Mouse (Mus musculus) gastrocnemius, postnatal 25 days (tissue): ENCODE measurements around the gene Cmtm8. TPM values are rescaled to one million over a fixed set of nuclear protein-coding genes. Genes with fewer than 3 reads are reported as not detected.

Experiments used
- DNase-seq: peaks from one replicate; pipeline ENCODE4 v3.0.0; 2022
- total RNA-seq, 2 experiments: library from RNA; stranded (reverse); gene quantifications; 1 replicate in 1 of 2; 2 replicates in 1 of 2; pipeline ENCODE4 v1.2.3; 2021

Gene Cmtm8
- total RNA-seq, 2 experiments from 2014 or later: 1.9 to 2.2 TPM

DNA sequence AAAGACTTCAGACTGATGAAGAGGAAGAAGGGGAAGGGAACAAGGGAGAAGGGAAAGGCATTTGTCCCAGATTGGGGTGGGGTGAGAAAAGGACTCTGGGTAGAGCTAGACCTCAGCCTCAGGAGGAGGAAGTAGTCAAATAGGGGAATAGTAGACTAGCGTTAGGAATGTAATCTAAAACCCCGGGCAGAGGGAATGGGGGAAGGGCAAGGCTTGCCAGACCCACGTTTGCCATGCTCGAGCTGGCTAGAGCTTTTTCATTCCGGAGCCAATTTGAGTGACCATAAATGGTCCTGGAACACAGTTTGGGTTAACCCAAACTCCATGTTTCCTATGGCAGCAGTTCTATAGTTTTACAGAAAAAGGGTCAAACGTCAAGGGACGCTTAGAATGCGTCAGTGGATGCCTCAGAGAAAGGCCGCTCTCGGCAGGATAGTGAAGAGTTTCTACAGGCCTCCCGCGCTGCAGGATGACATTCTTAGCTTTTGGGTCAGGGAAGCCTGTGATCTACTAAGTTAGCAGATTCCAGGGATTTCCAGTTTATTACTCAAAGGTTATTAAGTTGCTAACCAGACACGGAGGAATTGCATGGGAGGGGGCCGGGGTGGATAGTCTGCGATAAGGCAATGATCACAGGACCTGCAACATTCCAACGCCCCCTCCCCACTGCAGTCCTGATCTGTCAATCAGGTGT is 58.4 kb downstream of the Cmtm8 start:
- no peak for DNase-seq

DNA sequence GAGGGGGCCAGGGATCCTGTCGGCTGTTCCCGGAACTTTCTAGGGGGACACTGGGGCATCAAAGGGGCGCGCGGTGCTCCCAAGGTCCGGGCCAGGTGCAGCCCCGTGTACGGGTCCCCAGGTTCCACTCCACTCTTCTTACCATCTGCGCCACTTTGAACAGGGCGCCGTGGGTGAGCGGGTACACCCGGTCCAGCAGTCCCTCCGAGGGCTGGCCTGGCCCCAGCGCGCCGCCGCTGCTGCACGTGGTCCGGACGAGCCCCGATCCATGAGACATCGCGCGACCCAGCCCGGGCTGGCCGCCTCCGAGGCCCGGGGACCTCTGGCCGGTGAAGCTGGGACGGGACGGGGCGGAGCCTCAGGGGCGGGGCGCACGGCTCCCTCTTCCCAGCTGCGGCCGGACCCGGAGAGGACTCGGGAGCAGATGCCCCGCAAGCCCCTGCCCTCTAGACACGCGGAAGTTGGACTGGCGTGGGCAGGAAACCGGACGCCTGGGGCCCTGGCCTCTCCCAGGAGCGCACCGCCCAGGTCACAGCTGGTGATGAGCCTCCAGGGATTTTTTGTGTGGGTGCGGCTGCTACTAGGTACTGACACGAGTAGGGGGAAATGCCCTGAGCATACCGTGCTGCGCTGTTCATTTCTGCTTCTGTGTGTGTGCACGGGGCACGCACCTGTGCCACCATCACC is 62.3 kb downstream of the Cmtm8 start, which contains the start of gene Cmtm7:
Cmtm7 (minus strand) TSS at position 331 of the 687 bp plus-strand sequence.
- peak; percentile 82 for DNase-seq

DNA sequence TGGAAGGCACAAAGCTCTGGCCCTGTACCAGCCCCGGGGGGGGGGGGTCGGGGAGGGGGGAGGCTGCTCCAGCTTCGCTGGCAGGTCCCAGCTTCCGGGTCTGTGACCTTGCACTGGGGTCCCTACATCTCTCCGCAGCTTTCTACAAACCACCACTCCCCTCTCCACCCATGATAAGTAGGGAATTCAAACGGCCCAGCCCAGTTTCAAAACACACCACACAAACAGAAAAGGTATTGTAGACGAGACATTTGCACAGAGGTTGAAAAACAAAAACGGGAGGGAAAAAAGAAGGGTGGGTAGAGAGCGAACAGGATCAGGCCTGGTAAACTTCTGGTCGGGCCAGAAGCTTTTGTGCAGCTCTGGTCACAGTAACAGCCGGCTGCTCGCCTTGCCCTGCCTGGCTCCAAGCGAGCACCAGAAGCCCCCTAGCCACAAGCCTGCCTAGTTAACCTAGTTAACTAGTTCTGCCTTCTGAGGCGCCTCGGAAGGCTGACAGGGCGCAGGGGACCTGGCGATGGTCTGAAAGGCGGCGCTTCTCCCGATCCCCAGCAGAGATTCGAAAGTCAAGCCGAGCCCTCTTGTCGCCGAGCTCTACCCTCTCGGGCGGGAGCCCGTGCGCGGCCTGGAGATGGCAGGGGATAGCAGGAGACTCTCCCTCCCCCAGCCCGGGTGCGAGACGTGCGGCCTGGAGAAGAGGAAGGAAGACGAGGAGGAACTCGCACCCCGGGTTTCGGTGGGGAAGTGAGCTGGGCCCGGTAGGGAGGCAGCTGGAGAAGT is 63.0 kb downstream of the Cmtm8 start:
- DNase-seq: peak; percentile 53

DNA sequence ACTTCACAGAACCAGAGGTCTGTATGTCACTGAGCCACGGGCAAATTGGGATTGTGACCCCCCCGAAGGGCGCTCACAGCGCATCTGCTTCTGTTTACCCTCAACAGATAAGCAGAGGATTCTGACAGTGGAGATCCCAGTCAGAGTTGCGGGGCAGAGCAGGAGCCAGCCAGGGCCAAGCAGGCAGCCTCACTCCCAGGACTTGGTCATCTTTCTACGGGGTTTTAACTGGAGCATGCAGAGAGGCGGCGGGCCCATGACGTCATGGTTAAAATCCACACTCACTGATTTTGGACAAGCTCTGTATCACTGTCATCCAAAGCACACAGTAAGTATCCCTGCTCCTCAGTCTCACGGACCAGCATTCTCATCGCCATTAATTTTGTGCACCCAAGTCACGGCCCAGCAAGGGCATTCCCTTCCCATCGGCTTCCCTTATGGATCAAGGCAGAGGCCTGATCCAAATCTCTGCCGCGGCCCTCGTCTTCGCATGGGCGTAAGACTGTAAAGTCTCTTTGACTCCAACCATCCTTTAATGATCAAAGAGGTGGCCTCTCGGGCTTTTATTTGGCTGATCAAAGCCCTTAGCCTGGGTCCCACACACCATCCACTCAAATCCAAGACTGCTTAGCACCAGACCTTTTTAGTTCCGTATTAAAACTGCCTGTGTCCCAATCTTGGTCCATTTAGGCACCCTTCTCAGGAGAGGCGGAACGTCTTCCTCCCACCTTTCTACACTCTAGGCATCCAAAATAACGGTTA is 63.8 kb downstream of the Cmtm8 start:
- no peak for DNase-seq

DNA sequence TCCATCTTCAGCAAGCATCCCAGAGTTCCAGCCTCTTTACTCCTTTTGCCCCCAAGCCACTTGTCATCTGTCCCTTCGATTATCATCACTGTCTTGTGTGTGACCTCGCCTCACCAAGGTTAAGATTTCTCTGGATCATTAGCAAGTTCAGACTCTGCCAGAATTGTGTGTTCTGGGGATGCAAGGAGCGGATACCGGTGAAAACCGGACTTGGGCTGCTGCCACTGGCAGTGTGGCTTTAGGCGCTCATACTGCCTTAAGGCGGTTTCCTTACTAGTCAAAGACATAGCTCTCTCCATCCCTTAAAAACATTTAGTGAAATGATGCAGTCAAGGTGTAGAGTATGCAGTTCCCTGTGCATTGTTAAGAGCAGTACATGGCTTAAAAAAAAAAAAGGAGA is 65.1 kb downstream of the Cmtm8 start:
- DNase-seq: no peak

DNA sequence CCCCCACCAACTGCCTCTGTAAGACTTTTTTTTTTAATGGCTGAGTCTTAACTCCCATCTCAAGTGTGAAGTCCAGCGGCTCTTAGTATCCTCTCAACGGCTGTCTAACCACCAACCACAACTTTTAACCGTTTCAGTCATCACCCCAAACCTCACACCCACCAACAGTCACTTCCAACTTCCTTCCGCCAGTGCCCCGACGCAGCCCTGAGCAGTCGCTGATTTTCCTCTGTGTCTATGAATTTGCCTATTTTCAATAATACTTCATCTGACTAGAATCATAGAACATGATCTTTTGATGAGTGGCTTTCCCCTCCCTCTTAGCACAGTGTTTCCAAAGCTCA is 65.9 kb downstream of the Cmtm8 start:
- DNase-seq: no peak

DNA sequence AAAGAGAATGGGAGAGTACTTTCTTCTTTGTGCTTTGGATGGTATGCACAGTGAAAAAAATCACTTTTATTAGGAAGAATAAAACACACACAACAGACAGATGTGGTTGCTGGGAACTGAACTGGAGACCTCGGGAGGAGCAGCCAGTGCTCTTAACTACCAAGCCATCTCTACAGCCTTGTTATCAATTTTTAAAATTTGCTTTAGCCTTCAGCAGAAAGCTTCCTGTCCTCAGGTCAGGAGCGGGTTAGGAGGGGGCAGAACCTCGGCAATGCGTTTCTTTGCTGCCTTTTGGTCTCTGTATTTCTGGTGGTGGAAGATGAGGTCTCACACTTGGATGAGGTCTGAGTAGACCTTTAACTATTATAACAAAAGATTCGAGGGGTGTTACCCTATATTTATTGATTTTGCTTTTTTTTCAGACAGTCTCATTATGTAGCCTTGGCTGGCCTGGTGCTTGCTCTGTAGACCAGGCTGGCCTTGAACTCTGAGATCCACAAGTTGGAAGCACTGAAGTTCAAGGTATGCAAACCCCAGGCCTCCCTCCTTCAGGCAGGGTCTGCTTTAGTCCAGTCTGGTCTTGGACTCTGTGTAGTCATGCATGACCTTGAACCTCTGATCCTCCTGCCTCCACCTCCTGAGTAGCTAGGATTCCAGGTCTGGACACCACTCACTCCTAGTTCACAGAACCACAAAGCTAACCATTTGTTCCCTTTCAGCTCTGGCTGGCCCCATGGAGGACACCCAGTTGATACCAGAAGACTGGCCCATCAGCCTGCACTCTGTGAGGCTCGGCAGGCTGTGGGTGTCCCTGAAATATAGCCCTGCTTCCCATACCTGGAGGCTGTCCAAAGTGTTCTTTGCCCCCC is 66.5 kb downstream of the Cmtm8 start:
- no peak for DNase-seq

DNA sequence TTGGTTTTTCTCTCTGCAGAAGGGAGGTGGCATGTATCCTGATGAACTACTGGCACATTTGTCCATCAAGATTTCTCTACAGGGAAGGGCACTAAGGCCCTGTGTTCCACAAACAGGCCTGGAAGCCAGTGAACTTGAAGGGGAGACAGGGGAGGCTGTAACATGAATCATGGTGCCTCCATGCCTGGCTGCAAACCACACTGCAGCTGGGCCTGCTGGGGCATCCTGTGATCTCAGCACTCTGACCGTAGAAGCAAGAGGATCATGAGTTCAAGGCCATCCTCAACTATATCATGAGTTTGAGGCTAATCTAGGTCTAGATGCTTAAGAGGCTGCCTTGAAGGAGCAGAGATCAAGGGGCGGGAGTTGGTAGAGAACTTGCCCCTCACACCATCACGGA is 67.6 kb downstream of the Cmtm8 start:
- no peak for DNase-seq

DNA sequence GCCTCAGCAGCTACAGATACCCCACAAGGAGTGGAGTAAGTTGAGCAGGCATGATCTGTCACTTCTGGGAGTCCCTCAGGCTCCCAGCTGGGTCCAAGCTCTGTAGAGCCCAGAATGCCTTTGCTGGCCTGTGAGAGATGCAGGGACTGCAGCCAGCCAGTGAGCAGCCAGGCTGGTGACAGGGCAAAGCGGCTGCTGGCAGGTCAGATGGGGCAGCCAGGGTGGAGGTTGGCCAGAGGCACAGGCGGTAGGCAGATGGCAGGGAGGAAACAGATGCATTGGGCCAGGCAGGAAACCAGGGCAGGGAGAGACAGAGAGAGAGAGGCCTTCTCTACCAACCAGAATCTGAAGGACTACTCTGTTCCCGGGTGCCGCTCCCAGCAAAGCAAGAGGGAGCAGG is 68.7 kb downstream of the Cmtm8 start:
- peak; percentile 79 for DNase-seq

DNA sequence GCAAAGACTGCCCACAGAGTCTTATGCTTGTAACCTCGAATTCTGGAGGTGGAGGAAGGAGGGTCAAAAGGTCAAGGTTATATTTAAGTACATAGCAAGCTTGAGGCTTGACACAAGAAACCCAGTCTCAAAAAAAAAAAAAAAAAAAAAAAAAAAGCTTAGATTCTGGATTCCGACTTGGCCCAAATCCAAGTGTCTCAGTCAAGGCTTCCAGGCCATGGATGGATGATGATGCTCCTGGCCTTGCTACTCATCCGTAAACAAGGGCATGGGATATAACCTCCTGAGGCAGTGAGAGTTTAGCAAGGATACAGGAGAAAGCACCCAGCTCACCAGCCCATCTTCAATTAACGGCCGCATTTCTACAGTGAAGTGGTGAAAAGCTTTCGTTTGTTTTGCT is 69.3 kb downstream of the Cmtm8 start:
- no peak for DNase-seq

DNA sequence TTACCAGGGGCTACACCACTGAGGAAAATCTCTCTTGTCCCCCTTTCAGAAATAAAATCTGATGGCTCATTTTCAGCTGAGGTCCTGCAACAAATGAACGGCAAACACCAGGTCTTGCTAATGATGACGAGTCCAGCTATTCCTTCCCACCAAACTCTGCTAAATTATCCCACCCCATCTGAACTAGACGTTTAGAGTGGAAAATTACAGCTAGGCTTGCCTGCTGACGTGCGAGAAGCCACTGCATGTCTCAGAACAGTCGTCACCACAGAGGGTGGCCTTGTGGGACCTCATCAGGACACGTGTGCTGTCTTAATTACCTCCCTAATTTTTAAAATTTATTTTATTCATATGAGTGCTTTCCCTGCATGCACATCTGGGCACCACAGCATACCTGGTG is 72.4 kb downstream of the Cmtm8 start:
- DNase-seq: no peak

DNA sequence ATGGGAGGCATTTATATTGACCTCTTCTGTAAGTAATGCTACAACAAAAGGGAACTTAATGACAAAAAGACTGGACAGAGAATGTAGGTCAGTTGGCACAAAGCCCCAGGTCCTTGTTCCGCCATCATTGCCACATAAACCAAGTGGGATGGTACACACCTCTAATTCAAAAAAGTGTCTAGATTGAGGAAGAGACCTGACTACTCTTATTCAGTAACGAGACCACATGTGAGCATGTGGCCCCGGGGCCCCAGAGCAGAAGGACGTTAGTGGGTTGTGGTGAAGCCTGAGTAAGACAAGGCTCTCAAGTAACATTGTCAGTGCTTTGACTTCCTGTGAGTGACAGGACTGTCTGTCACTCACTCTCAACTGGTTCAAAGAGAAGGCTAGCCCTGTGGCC is 73.7 kb downstream of the Cmtm8 start:
- no peak for DNase-seq

DNA sequence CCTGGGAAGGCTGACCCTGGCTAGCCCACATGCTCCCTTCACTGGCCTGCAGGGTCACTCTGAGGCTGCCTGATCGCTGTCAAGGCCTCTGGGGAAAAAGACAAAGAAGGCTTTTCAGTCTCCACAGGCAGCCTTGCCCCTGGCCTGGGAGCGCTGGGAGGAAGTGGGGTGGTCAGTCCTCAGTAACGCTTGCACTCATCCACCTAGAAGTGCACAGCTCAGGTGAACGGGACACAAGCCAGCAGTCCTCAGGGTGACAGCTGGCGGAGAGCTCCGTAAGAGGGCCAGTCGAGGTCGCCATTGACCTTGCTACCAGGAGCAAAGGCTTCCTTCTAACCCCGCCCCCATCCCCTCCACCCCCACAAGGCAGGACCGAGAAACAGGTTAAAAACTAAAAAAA is 75.9 kb downstream of the Cmtm8 start:
- DNase-seq: no peak

DNA sequence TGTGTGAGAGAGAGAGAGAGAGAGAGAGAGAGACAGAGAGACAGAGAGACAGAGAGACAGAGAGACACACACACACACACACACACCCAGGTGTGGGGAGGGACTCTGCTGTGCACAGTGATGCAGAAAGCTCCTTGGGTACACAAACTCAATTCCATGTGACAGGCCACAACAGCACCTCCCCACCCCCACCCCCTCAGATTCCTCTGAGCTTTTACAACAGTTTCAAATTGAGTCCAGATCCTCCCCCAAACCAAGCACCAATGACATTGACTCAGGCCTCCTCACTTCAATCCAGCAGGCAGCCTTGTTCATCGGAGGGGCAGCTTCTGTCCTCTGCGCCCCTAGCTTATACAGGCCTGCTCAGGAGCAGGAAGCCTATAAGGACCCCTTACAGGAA is 76.4 kb downstream of the Cmtm8 start:
- DNase-seq: no peak

DNA sequence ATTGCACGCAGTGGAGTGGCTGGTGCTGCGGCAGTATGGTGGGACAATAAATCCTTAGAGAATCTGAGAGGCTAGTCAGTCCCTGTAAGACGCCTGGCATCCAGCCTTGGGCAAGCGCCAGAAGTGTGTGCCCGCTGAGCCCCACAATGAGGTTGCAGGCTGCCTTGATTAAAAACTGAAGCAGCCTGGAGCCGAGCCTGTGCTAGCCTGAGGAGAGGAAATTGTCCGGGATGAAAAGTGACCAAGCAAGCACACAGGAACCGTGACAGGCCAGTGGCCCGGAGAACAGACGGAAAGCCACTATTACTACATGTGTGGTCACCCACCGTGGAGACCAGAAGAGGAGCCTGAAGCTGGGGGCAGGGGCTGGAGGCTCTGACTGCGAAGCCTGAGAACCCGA is 76.9 kb downstream of the Cmtm8 start:
- DNase-seq: no peak

DNA sequence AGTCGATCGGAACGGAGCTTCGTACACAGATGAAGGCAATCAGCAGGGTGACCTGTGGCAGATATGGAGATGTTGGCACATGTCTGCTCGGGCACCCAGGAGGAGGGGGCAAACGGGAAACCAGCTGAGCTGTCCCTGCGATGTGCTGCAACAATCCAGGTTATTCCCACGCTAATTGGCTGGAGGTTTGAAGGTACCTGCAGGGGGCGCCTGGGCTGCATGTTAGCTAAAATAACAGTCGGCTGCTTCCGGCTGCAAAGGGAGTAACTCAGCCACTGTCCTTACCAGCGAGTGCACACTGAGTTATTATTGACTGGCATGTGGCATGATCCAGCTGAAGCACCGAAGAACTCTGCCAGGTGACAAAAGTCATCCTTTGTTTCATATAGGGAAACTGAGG is 80.6 kb downstream of the Cmtm8 start:
- DNase-seq: no peak

DNA sequence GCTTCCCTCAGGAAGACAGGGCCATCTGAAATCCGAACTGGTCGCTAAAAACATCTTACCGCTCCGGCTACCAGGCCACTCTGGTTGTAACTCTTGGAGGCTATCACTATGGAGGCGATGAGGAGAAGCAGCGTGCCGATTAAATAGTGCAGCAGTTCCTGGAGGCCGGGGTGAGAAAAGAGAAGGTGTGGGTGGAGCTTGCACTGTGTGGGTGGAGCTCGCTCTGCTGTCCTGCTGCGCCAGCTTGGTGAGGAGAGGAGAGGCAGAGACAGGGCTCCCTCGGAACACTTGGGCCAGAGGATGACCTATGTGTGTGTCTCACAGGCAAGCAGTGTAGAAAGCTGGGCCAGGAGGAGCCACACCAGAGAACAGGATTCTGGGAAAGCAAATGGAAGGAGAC is 82.1 kb downstream of the Cmtm8 start:
- DNase-seq: no peak

DNA sequence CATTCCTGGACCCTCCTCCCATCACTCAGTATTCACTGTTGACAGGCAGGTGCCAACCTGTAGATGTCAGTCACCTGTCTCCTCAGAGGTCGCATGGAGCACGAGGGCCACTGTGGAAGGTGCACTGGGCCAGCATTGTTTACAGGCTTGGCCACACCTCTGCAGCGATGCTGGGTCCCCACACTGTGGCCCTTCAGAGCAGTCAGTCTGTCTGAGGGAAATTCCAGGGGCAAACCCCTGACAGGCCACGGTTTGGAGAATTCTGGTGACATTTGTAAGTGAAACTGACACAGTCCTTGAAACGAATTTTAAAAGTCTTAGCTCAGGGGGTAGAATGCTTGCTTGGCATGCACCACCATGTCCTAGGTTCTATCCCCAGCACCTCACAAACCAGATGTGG is 83.6 kb downstream of the Cmtm8 start:
- no peak for DNase-seq

DNA sequence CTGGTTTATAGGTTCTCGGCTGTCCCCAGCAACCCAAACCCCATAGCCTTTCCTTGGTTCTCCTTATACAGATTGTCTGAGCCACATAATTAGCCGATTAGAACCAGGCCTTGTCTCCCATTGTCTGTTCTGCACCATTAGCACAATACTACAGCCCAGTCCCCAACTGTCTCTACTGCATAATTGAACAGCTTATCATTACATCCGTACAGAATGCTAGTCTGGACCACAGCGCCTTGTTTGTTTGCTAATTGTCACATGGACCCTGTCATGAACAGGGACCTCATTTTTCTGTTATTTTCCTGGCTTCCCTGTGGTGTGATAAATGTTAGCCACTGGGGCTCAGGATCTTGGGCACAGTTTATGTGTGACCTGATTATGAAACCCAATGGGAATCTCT is 84.1 kb downstream of the Cmtm8 start:
- no peak for DNase-seq

DNA sequence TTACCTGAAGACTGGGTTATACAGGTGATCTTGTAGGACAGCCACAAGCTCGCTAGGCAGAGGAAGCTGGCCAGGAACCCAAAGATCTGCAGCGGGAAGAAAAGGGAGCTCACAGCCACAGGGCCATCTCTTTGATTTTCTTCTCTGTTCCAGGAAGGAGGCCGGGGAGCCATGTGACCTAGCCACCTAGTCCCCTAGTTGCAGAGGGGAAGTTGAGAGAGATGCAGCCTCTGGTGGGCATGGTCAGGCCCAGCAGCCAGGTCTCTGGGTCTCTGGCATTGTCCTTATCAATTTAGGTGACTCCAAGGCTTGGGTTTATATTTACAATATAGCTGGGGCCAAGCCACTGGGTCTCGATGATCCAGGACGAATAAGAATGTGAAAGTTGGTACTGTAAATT is 85.2 kb downstream of the Cmtm8 start:
- no peak for DNase-seq

DNA sequence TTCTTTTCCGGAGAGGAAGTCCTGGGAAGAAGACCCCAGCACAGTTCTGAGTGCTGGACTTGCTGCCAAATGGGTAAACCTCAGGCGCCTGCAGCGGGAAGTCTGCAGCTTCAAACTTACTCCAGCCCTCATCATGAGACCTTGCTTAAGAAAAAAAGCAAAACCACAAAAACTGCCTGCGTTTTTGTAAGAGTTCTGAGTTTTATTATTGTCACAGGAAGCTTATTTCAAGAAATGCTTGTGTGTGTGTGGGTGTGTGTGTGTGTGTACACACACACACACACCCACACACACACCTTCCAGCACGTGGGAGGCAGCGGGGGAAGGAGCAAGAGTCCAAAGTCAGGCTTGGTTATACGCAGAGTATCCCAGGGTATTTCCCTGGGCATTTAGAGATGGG is 85.7 kb downstream of the Cmtm8 start:
- no peak for DNase-seq
